Mouse (Mus musculus): ENCODE measurements around the gene Dmd.

The Dmd gene

DNA sequence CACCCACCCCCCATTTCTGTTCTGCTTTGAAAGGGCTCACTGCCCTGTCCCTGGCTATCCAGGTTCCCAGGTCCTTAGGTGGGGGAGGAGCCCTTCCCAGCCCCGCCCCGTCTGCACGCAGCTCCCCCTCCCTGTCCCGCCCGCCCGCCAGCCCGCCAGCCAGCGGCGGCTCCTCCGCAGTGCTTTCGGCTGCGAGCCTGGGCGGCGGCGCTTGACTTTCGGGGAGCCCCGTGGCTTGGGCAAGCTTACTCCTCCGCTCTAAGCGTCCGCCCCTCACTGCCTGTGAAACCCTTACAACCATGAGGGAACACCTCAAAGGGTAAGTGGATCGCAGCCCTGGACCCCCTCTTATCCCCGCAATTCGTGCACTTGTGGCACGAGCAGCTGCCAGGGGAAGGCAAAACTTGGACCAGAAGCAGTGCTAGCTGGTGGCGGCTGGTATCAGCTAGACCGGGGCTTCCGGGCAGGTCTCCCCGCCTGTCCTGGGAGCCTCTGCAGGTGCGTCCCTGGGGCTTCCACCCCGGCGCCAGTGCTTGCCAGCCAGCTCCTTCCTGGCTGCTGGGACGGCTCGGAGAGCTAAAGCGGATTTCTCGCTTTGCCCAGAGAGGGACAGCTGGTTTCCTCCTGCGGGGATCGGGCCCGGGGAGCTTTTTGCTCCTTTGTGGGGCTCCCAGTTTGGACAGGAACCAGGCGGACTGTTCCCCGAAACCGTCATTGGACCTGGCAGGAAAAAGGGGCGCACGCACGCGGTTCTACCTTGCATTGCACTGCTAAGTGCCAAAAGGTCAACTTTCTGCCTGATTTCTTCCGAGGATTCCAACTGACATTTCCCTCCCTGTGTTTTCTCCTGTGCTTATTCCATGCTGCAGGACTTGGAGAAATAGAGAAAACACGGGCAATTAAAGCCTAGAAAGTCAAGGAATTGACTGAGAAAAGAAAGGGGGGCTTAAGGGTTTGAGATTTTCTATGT, 2099.8 kb downstream of the Dmd start:
- in situ Hi-C loops (cut with MboI, MseI) = no loop called here

DNA sequence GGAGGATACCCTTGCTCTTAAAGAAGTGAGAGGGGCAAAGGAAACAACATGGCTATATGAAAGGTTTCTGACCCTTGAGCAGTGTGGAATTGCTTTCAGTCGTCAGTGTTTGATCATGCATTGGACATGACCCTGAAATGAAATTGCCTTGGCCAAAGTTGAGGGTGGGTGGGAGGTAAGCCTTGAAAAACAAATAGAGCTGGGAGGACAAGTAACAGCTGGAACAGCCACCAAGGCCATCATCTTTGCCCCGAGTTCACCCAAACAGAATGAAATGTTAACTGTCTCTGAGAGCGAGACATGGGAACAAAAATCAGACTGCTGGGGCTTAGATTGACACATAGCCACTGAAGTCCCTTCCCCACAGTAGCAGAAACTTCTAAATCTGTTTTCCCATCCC, 2100.9 kb downstream of the Dmd start:
- in situ Hi-C loops (cut with MboI, MseI) = no loop called here

DNA sequence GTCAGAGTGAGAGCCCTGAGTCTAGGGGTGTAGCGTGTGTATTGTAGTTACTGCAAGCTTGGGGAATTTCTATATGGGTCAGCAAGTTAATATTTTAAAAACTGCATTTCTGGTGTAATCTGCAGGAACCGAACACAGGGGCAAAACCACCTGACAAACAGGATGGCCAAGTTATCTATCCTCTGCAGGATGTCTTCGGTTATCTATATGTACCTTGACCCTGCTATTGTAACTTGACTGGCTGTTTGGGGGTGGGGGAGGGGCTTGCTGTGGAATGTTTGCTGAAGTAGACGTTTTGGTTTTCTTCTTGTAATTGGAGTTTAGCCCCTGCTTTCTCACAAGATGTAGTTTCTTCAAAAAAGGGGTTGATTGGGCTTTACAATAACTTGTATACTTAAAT, 2124.9 kb downstream of the Dmd start:
- in situ Hi-C loops (cut with MboI, MseI) = no loop called here

DNA sequence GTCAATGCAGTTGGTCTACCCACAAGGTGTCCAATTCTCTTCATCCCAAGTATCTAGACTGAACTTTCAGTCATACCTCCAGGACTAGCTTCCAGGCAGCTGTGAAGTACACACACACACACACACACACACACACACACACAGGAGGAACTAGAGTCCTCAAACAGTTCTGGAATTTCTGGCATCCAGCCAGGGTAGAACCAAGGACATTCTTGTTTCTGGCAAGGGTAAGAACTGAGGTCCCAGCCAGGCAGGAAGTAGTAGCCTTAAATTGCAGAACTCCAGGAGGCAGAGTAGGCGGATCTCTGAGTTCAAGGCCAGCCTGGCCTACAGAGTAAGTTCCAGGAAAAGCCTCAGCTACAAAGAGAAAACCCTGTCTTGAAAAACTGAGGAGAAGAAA, 2128.2 kb downstream of the Dmd start:
- in situ Hi-C loops (cut with MboI, MseI) = no loop called here

DNA sequence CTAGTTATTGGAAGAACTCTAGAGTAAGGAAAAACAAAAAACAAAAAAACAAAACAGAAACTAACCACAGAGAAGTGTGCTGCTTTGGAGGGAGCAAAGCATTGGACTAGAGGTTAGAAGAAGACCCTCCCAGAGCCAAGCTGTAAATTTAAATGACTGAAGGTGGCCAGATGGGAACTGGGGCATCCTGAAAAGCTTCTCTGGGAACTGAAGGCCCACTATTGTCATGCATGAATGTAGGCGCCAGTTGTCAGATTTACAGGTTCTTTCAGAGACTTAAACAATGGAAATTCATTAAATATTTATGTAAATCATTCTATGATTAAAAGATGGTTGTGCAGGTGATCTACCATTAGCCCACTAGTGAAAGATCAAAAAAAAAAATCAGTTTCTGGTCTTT, 2128.9 kb downstream of the Dmd start:
- in situ Hi-C loops (cut with MboI, MseI) = no loop called here

DNA sequence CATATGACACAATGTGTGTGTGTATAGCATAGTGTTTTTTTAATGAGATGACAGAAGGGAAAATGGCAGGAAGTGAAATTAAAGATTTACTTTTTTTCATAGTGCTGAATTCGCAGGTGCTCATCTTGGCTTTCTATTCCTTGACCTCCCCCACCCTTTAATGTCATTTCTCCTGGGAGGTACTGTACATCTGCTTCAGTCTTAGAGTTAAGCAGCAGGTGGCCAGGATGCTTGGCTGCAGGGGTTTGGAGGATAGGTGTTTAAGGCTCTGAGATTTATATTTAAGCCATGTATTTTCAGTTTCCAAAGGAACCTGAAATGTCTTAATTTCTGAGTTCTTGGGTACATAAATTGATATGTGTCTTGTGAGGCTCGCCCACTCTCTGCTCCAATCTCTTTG, 2130.5 kb downstream of the Dmd start:
- in situ Hi-C loops (cut with MboI, MseI) = no loop called here

DNA sequence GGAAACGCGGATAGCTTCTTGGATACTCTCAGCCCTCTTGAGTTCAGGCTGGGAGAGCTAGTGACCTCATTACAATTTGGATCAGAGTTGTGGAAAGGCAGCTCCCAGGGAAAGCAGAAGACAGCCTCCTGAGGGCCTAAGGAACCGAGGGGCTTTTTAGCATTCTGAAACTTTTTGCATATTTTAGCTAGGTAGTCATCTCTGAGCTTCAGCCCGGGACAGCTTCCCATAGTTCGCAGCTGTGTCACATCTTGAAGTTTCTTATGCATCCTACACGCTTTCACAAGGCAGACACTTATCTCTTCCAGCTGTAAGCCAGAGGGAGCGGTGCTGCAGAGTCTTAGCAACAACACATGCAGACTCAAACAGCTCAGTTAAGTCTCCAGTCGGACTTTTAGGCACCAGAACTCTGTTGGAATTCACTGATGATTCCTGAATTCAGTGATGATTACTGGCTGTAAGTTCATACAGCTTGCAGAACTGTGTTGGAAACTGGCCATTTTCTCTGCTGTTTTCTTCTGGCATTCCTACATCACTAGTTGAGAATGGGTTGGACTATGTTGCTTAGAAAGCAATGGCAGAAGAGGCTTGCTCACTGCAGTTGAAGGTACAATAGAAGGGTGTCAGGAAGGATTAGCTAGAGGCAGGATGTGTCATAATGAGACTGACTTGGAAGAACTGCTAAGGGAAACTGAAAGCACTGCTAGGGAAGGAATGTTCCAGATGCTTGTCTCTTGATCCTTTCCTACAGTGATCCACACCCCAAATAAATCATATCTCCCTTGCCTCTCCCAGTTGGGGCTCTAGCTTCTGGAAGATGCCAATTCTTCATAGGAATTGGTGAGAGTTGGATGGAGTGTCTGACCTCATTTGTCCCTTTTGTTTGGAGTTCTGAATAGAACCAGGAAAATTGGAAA, 2135.8 kb downstream of the Dmd start:
- in situ Hi-C loops (cut with MboI, MseI) = loop anchor here in 1 of 2 experiments (5.0 kb wide), 1 partner anchor 87 kb away; no protein-coding TSS in a partner anchor

DNA sequence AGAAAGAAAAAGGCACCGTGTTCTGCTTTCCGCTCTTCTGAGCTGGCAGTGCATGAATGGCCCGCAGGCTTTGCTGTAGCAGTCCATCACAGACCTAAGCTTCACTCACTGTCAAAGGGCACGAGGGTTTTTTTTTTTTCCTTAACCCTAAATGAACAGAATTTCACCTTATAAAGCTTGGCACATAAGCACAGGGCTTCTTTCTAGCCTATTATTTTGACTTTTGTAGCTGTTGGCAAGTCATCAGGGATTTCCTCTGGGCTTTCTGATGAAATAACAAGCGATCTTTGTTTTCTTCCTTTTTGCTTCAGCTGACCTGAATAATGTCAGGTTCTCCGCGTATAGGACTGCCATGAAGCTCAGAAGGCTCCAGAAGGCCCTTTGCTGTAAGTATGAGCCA, 2140.8 kb downstream of the Dmd start:
- in situ Hi-C loops (cut with MboI, MseI) = loop anchor here in 1 of 2 experiments (5.0 kb wide), 1 partner anchor 92 kb away; no protein-coding TSS in a partner anchor

DNA sequence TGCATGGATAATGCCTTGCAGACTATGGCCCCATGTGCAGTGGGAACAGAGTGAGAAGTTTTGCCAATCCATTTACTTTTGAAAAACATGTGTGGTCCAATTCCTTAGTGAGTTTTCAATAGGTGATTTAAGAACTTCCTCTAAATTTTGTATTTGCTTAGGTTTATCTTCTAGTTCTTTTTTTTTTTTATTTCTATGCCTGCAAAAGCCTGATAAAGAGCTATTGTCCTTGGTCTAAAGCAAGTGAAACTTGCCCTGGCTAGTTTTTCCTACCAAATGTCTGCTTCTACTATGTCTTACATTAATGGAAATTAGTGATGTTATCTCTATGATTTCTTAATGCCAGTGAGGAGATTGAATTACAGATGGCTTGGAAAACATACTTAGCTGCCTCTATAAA, 2144.7 kb downstream of the Dmd start:
- in situ Hi-C loops (cut with MboI, MseI) = no loop called here

DNA sequence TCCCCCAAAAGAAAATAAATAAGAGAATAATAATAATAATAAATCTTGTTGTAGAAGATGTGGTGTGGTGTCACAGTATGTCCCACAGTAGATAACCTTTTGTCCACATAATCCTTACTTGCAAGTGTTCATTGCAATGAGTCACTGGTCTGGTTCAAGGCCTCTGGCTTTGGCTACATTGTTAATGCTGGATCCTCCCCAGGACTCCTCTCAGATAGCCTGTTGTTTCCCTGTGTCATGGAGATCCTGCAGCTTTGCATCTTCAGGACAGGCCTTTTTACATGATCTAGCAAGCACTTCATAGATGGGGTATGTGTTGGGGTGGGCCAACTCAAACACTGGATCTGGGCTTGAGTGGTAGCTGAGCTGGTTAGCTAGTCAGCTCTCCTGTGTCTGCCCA, 2150.0 kb downstream of the Dmd start:
- in situ Hi-C loops (cut with MboI, MseI) = no loop called here

DNA sequence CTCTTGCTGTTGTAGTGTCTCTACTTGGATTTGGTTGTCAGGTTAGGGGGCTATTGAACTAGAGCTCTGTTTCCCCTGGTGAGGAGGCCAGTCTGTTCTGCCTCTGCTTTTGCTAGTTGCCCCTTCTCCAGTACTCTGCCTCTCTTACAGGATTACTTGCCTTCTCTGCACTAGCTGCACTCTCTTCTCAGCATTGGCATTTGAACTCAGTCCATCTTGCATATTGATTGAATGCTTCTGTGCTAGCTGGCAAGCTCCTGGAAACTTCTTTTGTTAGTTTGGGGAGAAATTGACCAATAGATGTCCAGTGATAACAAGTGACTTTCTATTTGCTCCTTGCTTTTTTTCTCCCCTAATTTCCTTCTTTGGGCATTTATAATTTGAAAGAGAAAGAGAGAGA, 2163.7 kb downstream of the Dmd start:
- in situ Hi-C loops (cut with MboI, MseI) = loop anchor here in 1 of 2 experiments (25.0 kb wide), 1 partner anchor 1525 kb away; no protein-coding TSS in a partner anchor

DNA sequence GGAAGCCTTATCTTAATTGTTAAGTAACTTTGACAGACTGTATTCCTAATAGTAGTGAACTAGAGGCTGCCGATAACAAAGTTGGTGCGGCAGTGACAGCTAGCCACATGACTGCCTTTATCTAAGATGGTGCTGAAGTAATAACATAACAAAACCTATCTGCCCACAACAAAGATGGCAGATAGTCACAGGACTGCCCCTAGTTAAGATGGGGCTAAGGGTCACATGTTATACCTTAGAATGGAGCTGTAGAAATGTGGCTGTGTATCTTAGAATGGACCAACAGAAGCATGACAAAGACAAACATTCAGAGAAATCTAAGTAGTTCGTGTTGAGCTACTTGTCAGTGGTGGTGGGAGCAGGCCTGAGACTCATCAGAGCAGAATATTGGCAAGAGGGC, 2184.0 kb downstream of the Dmd start:
- in situ Hi-C loops (cut with MboI, MseI) = no loop called here

DNA sequence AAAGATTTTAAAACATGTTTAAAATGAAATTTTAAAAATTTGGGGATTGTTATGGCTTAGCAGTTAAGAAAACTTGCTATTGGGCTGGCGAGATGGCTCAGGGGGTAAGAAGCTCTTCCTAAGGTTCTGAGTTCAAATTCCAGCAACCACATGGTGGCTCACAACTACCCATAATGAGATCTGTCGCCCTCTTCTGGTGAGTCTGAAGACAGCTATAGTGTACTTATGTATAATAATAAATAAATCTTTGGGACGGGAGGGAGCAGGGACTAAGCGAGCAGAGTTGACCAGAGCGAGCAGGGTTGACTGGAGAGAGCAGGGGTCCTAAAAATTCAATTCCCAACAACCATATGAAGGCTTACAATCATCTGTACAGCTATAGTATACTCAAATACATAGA, 2188.6 kb downstream of the Dmd start:
- in situ Hi-C loops (cut with MboI, MseI) = no loop called here

DNA sequence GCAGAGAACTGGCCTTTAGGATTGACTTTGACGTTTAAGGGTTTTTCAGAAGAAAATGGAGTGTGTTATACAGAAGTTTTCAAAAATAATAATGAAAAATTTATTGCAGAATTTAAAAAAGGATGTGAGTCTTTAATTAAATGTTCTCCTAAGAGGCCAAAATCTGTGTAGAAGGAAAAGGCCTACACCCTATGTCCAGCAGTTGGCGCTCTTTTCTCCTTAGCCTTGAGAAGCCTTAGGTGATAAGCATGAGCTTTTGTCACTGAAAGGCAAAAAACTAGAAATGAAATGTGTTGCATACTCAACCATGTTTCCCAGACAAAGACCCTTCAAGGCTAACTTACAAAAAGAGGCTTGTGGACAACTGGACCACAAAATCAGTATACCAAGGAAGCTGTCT, 2222.6 kb downstream of the Dmd start:
- in situ Hi-C loops (cut with MboI, MseI) = no loop called here

DNA sequence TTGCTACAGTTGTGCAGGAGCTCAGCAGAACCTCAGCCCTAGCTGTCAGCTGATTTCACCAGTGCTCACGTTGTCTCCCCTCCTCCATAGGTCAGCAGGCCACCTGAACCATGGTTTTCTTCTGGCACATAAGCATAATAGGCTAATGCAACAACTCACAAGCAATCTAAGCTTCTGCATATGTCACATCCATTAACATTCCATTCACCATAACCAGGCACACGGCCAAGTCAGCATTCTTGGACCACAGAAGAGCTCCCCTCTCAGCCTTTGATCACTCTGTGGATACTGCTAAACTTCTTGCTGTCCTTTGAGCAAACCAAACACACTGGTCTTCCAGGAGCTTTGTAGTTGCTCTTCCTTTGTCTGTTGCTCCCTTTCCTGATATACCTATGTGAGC, 2238.9 kb downstream of the Dmd start:
- in situ Hi-C loops (cut with MboI, MseI) = no loop called here

DNA sequence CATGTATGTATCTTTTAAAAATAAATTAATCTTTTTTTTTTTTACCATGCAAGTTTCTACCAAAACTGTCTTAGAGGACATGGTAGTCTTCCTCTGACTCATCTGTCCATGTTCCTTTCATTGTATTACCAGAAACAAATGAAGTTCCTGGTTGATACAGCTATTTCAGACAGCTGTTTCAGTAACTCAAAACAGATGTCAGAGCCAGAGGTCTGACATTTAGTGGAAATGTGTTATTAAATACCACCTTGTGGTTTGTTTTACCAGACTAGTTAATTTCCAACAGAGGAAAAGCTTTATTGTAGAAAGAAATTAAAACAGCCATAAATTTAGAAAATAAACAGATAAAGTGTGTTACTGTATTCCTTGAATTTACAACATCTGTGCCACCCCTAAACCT, 2245.2 kb downstream of the Dmd start:
- in situ Hi-C loops (cut with MboI, MseI) = no loop called here

DNA sequence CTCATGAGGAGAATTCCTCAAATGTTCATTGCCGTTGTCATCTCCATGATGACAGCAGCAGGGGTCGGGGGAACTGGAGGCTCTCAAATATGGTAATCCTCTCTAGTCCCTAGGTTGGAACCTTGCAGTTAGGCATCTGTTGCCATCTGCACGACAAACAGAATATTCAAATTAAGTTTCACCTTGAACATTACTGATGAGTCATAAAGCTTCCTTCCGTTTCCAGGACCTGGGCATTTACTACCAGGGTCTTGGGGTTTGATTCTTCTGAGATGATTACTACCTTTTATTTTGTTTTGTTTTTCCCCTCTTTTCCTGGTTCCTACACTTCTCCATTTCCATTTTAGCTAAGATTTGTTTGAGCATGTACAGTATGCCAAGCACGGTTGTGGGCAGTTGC, 2249.0 kb downstream of the Dmd start:
- in situ Hi-C loops (cut with MboI, MseI) = no loop called here

DNA sequence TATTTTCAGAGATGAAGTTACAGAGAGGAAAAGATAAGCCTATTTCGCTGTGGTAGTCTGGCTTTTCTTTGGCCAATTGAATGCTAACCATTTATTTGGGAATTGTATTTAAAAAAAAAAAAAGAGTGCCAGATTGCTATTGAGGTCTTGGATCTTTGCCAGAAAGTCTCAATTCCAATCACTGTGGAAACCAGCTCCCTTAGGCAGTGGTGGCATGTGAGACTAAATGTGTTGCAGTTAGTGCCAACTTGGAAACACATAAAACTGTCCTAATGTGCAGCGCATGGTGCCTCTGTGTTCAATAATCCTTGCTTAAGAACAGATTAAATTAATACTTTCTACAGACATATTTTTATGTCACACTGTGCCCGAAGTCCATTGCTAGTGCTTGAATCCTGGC, 2250.7 kb downstream of the Dmd start:
- in situ Hi-C loops (cut with MboI, MseI) = no loop called here

DNA sequence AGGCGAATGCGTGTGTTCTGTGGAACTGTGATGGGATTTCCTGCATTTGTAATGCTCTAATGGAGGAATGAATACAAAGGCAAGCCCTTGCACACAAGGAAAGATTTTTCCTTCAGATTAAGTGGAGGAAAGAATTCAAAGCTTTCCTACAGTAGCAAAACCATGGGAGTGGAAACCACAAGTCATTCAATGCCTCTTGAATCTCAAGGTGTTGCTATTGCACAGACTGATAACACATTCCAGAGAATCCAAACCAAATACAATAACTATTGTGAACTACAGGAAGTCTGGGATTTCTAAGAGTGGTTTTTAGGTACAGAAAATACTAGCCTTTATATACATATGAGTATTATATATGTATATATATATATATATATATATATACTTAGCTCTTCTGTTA, 2258.3 kb downstream of the Dmd start:
- in situ Hi-C loops (cut with MboI, MseI) = no loop called here

DNA sequence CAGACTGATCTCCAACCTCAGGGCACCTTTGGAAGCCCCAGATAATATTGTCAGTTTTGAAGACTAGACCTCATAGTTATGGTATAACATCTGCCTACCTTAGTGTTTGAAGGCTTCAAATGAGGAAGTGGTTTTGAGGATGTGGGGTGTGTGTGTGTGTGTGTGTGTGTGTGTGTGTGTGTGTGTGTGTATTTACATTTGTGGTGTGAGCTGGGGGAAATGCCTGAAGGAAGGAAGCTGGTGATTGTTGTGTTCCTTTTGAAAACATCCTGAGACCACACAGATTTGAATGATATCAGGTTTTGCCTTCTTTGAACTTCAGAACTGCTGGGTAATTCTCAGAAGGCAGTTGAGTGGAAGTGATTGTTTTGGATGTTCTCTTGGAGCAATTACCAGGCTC, 2278.2 kb downstream of the Dmd start:
- in situ Hi-C loops (cut with MboI, MseI) = loop anchor here in 1 of 2 experiments (10.0 kb wide), 1 partner anchor 722 kb away; no protein-coding TSS in a partner anchor

DNA sequence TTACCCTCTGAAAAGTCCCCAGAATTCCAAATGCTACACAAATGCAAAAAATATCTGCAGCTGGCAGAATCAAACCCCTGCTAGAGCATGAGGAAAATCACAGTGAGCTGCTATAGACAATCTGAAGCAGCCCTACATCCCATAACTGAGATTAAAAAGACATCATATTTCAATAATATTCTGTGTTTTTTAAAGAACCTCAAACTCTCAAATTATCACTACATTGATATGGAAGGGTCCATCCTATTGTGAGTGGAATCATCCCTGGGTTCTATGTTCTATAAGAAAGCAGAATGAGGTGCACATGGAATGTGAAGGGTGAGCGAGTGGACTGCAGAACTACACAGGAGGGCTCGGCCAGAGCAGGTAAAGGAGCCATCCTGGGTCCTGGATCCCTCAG, 2300.7 kb downstream of the Dmd start, which contains the start of gene Fthl17a:
TSS of gene Fthl17a (plus strand) at position 301 of the 400 bp plus-strand sequence.
- in situ Hi-C loops (cut with MboI, MseI) = no loop called here

Measured in T-helper 17 cell (primary cell).